Mouse (Mus musculus): ENCODE measurements around the gene Mamdc4. TPM values are rescaled to one million over a fixed set of nuclear protein-coding genes. Genes with fewer than 3 reads are reported as not detected.

Gene Mamdc4
- total RNA-seq, 4 experiments from 2014 or later = 0.46 to 3.1 (median 1.7) TPM

GRCm38 (mm10) chr2:25582466-25583119 lies 7.9 kb upstream of the Mamdc4 start:
- DNase-seq (ENCODE audit: low spot score in 2 of 2) = peak; percentile 71 to 87

GRCm38 (mm10) chr2:25581901-25582301 lies 7.3 kb upstream of the Mamdc4 start:
- peak in 1 of 2 experiments; percentile 53 for DNase-seq (ENCODE audit: low spot score in 2 of 2)

GRCm38 (mm10) chr2:25581294-25581864 lies 6.7 kb upstream of the Mamdc4 start, which contains the start of gene Ajm1:
Gene Ajm1, minus strand, starts transcription at chr2:25581757.
- DNase-seq (ENCODE audit: low spot score in 2 of 2) = peak; percentile 72 to 74

GRCm38 (mm10) chr2:25580621-25581101 lies 6.0 kb upstream of the Mamdc4 start:
- peak; percentile 36 to 58 for DNase-seq (ENCODE audit: low spot score in 2 of 2)

DNA sequence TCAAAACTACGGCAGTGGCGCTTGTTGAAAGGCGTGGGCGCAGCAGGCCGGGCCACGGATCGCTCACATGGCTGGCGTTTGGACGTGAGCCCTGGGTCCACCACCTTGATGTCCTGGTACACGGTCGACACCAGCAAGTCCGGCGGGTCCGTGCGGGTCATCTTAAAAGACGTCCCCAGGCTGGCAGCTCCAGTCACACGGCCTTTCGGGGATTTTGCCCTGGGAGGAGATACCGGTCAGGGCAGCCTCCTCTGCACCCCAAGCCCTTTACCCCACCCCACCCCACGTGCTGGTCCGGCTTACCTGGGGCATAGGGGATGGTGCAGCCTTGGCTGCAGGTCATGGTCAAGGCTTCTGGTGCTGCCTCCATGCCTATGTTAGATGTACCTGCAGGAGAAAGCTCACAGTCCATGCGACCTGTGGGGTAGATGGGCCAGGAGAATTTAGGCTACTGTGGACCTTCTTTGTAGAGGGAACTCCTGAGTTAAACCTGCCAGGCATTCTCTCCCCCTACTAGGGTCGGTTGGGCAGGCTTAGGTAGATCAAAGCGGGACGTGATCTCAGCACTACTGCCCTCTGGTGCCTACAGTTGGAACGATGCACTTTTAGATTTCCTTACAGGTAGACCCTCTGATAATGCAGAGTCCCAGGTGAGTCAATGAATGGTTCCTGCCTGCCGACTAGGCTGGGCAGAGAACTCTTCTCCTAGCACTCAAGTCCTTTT lies 5.3 kb upstream of the Mamdc4 start:
- peak; percentile 32 to 55 for DNase-seq (ENCODE audit: low spot score in 2 of 2)

DNA sequence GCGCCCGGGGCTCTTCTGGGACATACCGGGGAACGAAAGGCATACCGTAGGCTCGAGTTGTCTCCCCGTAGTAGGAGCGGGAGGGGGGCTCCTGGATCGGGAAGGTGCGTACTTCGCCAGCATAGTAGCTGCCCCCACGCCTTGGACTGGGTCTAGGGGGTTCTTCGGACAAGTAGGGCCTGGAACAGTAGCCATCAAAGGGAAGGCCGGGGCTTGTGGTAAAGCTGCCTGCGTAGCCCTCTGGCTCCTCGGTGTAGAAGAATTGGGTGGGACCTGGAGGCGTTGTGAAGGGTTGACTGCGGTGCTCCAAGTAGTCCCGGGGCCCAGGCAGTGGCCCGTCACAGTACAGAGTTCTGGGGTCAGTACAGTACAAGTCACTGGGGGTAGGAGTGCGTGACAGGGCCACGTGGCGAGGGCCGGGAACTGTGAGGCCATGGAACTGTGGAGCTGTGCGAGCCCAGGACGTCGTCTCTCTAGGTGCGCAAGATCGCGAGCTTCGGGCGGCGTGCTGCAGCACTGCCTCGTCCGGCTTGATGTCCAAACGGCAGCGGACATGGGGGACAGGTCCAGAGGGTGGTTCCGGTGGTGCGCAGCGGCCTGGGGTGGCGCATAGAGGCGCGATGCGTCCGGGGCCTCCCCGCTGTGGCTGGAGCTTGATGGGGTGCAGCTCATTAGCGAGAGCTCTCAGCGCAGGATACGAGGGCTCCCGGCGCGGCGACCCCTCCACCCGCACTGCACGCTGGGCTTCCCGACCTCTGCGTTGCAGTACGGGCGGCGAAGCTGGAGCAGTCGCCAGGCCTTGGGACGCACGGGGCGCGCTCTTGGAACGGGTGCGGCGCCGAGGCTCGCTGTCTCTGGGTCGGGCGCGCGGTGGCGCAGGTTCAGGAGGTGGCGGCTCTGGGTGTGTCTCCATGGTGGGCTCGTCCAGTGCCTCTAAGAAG lies 4.4 kb upstream of the Mamdc4 start:
- DNase-seq (ENCODE audit: low spot score in 2 of 2) = no peak

GRCm38 (mm10) chr2:25577951-25578795 lies 3.5 kb upstream of the Mamdc4 start:
- no peak for DNase-seq (ENCODE audit: low spot score in 2 of 2)

DNA sequence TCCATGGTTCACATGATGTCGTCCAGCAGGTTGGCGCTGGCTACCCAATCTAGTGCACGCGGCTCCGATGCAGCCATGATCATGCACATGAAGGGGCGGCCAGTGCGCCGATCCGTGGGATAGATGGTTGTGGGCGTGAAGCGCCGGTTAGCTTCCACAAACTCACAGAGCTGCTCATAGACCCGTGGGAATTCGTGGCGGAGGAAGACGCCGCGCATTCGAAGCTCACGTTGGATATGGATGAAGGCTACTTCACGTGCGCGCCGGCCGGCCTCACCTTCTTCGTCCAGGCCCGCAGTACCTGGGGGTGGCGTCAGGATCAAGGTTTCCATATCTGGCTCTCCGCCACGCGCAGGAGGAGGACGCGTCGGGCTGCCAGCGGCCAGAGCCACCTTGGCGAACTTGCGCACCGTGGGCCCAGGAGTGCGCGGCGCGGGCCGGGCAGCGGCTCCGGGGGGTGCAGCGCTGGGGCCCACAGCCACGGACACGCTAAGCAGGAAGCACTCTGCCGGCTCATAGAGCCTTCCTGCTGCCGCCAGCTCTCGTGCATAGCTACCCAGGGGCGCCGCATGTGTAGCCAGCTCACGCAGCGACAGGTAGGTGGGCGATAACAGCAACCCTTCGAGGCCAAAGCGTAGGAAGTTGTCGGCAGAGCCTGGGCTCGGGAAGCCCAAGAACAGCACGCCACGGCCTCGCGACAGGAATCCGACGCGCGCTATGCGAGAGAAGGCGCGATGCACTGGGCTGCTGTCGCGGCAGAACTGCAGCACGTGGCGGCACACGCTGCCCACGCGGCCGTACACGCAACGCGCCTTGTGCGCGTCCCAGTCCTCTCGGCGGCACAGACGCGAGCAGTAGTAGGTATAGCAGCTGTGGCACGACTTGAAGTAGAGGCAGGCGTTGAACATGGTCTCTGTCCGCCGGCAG lies 2.6 kb upstream of the Mamdc4 start:
- DNase-seq (ENCODE audit: low spot score in 2 of 2) = peak; percentile 36 to 66

- DNase-seq (ENCODE audit: low spot score in 2 of 2) = peak; percentile 38 to 74
Measured at GRCm38 (mm10) chr2:25576028-25576850, 1.6 kb upstream of the Mamdc4 start.

- DNase-seq (ENCODE audit: low spot score in 2 of 2) = peak in 1 of 2 experiments; percentile 27
Measured at GRCm38 (mm10) chr2:25575432-25576027, 885 bp upstream of the Mamdc4 start.

DNA sequence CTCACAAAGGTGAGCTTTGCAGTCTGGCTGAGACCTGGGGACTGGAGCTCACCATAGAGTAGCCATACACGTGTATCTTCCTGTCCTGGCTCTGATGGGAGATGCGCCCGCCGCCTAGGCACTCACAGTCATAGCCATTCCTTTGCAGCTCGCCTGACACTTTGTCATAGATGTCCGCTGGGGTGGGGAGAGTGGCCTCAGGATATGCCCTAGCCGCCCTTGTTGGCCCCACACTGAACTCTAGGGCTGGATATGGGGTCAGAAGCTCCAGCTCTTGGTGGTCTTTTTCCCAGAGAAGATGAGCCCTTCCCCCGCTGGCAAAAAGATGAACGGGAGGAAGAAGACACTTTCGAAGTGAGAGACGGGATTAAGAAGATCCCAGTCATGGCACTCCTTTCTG lies 509 bp downstream of the Mamdc4 start:
- DNase-seq (ENCODE audit: low spot score in 2 of 2) = no peak

DNA sequence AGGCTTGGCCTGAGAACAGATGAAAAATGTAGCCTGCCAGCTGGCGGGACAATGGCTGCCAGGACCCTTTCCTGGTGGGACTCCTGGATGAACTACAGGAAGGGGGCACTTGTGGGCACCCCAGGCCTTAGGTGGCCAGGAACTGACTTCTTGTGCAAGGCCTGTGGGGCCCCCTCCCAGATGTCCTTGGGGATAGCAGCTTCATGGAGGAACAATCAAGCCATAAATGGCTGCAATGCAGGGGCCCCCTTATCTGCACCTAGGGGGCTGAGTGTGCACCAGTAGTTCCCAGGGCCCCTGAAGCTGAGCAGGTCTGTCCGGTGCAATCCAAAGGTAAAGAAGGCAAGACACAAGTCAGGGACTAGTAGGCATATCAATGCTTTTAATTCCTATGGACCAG lies 1.6 kb downstream of the Mamdc4 start:
- DNase-seq (ENCODE audit: low spot score in 2 of 2) = no peak

GRCm38 (mm10) chr2:25571221-25571620 lies 3.4 kb downstream of the Mamdc4 start:
- DNase-seq (ENCODE audit: low spot score in 2 of 2) = no peak

DNA sequence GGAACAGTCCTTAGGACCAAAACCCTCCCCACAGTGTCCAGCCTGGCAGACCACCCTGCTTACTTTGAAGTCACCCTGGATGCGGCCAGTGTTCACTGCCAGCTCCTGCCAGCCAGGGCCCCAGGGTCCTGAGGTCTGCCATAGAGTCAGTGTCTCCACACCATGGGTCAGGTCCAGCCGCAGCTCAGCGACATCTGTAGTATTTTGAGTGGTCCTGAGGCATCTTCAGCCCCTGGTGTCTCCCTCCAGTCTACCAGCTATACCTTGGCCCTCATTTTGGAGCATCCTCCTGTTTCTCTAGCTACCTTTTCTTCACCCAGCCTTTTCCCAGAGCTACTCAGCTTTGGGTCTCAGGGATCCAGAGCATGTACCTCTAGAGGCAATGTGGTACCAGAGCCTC lies 5.3 kb downstream of the Mamdc4 start:
- DNase-seq (ENCODE audit: low spot score in 2 of 2) = no peak

GRCm38 (mm10) chr2:25568473-25569019 lies 6.1 kb downstream of the Mamdc4 start:
- DNase-seq (ENCODE audit: low spot score in 2 of 2) = no peak

GRCm38 (mm10) chr2:25566558-25566957 lies 8.1 kb downstream of the Mamdc4 start:
- DNase-seq (ENCODE audit: low spot score in 2 of 2) = no peak

- DNase-seq (ENCODE audit: low spot score in 2 of 2) = no peak
Measured at GRCm38 (mm10) chr2:25565741-25566140, 8.9 kb downstream of the Mamdc4 start.

- DNase-seq (ENCODE audit: low spot score in 2 of 2) = no peak
Measured at GRCm38 (mm10) chr2:25561946-25562345, 12.7 kb downstream of the Mamdc4 start.
